Mouse (Mus musculus): ENCODE data around the gene B3gnt3.

B3gnt3 gene

GRCm38 (mm10) chr8:71676803-71677202 lies 24.8 kb downstream of the B3gnt3 start:
- peak; percentile 32 for DNase-seq

DNA sequence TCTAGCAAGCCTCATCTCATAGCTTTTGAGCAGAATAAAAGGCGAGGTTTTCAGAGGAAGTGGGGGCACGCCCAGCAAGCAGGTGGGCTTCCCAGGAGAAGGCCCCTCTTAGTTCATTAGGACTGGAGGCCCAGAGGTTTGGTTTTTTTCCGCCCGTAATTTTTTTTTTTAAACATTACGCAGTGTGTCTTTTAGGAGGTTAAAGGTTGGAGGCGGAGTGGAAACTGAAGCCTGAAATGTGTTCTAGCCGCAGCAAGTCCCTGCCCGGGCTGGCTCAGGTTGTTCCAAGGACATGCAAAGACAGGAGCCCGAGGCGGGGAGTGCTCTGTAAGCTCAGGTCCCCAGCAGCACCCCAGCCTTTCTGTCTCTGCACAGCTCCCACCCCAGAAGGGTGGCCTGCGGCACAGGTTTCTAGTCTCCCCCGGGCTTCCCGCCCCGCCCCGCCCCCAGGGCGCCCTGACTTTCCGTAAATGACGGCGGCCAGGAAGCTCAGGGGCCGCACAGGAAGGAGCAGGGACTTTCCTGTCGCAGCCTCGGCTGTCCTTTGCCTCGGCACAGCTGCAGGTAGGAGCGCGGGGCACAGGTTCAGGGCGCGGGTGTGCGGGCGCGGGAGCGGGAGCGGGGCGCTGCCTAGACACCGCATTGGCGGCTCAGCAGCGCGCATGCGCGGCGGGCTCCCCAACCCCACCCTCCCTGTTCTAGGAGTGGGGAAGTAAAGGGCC lies 25.4 kb downstream of the B3gnt3 start, which contains the start of gene Jak3:
TSS of gene Jak3 (plus strand) at position 277 of the 722 bp plus-strand sequence.
- peak; percentile 72 for DNase-seq

DNA sequence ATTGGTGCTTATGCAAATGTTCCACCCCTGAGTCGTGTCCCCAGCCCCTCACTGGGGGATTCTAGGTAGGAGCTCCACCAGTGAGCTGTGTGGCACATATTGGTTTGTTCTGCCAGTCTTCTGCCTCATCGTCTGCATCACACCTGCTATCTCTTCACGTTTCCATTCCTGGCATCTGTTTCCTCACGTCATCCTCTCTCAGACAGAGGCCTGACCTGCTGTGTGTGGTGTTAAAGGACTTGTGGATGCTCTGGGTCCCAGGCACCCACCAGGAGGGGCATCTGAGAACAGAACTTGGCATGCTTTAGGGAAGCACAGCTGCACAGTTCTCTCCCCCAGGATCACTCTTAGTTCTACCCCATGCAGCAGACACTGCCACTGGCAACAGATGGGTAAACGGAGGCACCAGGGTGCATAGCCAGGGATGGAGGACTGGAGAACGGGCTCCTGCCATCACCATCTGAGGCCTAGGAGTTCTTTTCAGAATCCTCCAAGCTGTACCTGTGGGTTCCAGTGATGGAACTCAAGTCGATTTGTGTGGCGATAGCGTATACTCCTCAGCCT lies 26.1 kb downstream of the B3gnt3 start:
- DNase-seq, result no peak

DNA sequence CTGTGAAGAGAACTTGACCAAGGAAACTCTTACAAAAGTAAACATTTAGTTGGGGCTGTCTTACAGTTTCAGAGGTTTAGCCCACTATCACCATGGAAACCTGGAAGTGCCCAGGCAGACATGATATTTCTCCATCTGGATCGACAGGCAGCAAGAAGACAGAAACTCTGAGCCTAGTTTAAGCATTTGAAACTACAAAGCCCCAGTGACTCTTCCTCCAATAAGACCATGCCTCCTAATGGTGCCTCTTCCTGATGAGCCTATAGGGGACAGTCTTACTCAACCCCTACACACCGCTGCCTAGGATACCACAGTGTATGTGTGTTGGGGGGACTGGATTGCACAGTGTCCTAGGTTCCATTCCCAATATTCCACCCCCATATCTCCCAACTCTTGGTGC lies 27.5 kb downstream of the B3gnt3 start:
- no peak for DNase-seq

DNA sequence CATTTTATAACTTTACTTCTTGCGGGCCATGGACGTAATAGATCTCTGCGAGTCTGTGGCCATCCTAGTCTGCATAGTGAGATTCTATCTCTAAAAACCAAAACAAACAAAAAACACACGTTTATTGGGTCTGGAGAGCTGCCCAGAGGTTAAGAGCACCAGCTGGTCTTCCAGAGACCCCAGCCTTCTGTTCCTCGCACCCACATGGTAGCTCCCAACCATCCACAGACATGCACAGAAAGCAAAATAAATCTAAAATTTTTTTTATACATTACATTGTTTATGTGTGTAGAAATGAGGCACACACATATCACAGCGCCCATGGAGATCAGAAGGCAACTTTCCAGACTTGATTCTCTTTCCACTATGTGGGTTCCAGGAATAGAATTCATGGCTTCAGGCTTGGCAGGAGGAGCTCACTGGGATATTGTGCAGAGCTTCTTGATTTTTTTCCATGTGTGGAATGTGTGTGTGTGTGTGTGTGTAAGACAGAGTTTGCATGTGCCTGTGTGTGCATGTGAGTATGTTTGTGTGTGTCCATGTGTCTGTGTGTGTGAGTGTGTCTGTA lies 29.3 kb downstream of the B3gnt3 start:
- DNase-seq, result no peak

DNA sequence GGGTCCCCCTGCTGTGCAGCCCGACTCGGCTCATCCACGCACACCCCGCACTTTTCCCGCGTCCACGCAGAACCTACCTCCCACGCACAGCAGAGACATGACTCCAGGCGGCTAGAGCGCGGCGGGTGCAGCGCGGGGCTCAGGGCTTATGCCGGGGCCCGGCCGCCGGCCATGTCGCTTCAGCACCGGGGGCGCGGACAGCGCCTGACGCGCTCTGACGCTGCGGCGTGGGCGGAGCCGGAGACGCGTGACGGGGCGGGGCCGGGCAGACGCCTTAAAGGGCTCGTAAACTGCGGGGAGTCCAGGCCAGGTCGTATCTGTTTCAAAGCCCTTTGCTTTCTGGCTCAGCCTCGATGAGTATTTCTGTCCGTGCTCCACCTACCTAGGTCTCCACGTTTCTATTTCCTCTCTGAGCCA lies 30.0 kb downstream of the B3gnt3 start, which contains the start of gene Unc13a:
TSS of gene Unc13a (minus strand) at position 209 of the 417 bp plus-strand sequence.
- DNase-seq, result peak; percentile 93

DNA sequence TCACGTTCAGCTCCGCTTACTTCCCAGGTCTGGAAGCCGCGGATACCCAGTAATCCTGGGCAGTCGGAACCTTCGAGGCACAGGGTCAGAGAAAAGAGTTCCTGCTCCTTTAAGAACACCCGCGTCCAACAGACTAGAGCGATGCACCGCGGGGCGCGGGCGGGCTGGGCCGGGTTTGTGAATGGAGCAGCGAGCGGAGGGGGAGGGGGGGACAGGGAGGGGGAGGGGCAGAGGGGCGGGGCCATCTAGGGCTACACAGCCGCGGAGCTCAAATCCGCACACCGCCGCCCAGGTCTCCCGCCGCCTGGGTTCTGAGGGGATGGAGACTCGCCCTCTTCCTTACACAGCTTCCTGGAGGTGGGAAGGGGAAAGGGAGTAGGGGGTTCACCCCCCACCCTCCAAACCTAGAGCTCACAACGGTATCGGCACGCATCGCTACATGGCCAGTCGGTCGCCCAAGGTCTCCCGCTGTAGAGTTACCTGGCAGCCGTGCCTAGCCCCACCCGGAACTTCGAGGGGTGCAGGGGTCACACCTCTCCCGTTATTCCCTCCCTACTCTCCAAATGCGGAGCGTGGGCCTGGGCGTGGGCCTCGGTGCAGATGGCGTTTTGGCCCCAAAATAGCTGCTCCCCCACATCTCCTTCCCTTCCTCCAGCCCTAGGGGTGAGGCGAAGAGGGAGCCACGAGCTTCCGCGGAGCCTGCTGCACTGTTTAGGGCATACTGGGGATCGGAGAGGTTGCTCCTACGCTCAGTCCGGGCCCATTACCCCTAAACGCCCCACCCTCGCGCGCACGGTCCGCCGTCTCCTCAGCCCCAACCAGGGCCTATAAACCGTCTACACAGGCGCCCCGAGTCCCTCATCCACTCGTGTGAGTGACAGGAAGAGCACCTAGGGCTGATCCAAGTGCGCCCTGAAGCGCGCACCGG lies 30.7 kb downstream of the B3gnt3 start:
- DNase-seq, result peak; percentile 79

GRCm38 (mm10) chr8:71670198-71670597 lies 31.4 kb downstream of the B3gnt3 start:
- no peak for DNase-seq

DNA sequence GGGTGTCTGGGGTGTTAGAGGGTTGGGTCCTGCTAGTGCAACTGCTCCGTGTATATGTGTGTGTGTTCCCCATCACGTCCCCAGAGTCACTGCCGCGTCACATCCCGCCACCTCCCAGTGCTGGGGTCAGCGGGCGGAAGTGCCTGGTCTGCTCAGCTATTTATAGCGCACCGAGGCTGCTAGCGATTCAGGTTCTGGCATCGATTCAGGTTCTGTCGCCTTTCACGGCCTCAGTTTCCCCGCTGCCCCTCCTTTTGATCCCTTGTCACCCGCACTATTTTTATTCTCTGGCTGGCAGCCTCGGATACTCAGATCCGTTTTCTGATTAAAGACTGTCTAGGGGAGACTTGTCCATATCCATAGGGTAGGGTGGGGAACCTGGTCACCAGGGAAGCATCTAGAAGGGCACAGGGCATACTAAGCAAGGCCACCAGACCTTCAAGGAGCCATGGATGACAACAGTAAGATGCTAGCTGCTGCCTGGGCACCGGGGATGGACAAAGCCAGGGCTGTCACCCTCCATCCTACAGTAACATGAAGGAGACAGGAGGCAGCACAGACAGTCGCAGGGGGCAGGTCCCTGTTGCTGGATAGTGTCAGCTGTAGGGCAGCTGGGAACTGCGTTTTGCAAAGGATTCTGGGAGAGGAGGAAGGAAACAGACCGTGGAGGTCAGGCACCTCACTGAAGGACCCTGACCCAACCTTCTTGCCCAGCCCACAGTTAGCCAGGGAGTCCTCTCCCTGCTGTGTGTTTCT lies 33.2 kb downstream of the B3gnt3 start:
- peak; percentile 46 for DNase-seq

GRCm38 (mm10) chr8:71667256-71667655 lies 34.3 kb downstream of the B3gnt3 start:
- no peak for DNase-seq

GRCm38 (mm10) chr8:71666855-71667254 lies 34.7 kb downstream of the B3gnt3 start:
- no peak for DNase-seq

GRCm38 (mm10) chr8:71665331-71666130 lies 36.1 kb downstream of the B3gnt3 start:
- no peak for DNase-seq

- DNase-seq, result peak; percentile 87
Measured at GRCm38 (mm10) chr8:71660325-71661120, 41.1 kb downstream of the B3gnt3 start.

DNA sequence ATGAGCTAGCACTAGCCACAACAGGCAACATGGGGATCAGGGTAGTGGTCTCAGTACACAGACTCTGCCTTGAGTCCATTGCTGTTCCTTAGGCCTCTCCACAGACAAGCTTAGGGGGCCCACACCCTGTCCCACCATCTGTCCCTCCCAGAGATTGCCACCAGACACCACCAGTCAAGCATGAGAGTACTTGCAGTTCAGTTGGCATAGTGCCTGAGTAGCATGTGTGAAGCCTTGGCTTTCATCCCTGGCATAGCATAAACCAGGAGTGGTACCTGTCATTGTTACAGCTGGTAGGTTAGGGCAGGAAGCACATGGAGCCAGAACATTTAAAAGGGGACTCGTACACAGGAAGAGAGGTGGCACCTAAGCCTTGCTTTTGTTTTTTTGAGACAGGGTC lies 41.8 kb downstream of the B3gnt3 start:
- DNase-seq, result peak; percentile 57

GRCm38 (mm10) chr8:71658515-71659049 lies 43.0 kb downstream of the B3gnt3 start:
- DNase-seq, result no peak

DNA sequence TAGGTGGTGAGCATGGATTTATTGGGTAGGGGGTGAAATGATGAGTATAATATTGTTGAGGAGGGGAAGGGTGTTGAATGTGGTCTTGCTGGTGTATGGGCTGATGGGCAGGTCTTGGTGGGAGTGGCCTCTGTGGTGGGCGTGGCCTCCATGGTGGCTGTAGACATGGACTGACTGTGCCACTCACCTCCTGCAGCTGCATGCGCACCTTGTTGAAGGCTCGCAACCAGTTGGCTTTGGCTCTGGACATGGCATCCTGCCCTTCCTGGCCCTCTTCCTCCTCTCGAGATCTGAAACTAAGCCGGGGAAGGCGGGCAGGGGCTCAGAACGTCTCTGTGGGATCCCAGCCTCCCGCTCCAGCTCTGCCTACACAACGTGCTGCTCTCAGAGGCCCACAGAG lies 43.8 kb downstream of the B3gnt3 start:
- no peak for DNase-seq

DNA sequence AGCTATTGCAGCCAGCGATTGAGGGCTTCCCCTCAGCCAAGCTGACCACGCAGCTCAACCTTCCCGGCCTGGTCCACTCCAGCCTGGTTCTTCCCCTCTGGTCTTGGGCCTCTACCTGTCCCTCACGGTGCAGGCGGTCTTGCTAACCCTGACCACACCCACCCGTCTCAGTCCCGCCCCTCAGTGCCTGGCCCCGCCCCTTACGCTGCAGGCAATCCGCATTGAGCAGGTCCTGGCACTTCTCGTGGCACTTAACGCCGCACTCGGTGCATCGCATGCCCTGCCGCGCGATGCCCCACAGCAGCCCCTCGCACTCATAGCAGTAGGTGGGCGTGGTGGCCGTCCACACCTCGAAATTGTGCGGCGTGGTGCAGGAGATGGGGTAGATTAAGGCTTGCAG lies 47.0 kb downstream of the B3gnt3 start:
- DNase-seq, result no peak

DNA sequence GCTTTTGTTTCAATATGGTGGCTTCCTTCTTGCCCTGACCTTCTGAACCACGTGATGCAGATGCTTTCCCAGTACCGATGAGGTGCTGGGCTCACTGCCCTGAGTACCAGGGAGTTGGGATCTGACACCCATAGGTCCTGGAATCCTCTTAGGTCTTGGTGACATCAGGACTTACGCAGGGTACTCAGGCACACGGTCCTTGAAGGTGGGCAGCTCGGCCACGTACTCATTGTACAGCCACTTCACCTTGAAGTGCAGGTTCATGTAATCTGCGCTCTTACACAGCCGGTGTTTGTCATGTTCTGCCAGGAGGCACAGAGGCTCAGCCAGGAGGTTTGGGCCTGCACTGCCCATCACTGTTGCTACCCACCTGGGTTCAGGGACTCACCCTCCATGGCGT lies 56.1 kb downstream of the B3gnt3 start:
- DNase-seq, result no peak
